Mouse (Mus musculus): ENCODE results near the gene Ano6. TPM values are rescaled to one million over a fixed set of nuclear protein-coding genes. Genes with fewer than 3 reads are reported as not detected.

Ano6 gene
- total and polyA plus RNA-seq, 3 experiments, result 14.9 to 27.0 (median 18.4) TPM

- in situ Hi-C loops (cut with MboI; ENCODE audit: low pct_ligation_motif_present, low pct_unique_long_range_greater_than_20kb, low sequenced_read_pairs) (no loop called here), dilution Hi-C loops (cut with MboI; ENCODE audit: extremely low pct_ligation_motif_present, extremely low pct_unique_long_range_greater_than_20kb, low sequenced_read_pairs) (no loop called here)
- Histone ChIP-seq H3K4me3 (replicated peaks in 1 of 3; ENCODE audit: low read depth in 2 of 3, low read length in 2 of 3, poor library complexity in 1 of 3) (no peak overlapping the region), H3K9ac (ENCODE audit: insufficient read depth, low read depth) (no peak overlapping the region), H3K79me2 (replicated peaks; ENCODE audit: control insufficient read depth, extremely low read depth, insufficient read depth, poor library complexity, severe bottlenecking) (no peaks in the 10 kb centered on the region), H3K4me2 (ENCODE audit: insufficient read depth, low read depth, poor library complexity, severe bottlenecking) (no peak overlapping the region), H3K36me3 (replicated peaks in 1 of 2; ENCODE audit: control insufficient read depth in 1 of 2, insufficient read depth in 1 of 2, low read length in 1 of 2) (peaks cover 8 to 52% of the 10 kb centered on the region in 2 experiments), H3K9me3 (replicated peaks; ENCODE audit: low read length) (no peaks in the 10 kb centered on the region), H3K27me3 (replicated peaks) (no peaks in the 10 kb centered on the region), H3K27ac (ENCODE audit: insufficient read depth, low read depth) (no peak overlapping the region), H3K4me1 (ENCODE audit: control insufficient read depth in 1 of 2, insufficient read depth in 2 of 2) (peaks cover 0 to 16% of the 10 kb centered on the region in 2 experiments; a peak in 1 of 4 replicates)
- no peak for DNase-seq (ENCODE audit: extremely low read depth)
- TF ChIP-seq MEF2A (IDR thresholded peaks at IDR 0.05; ENCODE audit: borderline replicate concordance, low read depth, low read length), result no peak
- TF ChIP-seq JUN (IDR thresholded peaks at IDR 0.05; ENCODE audit: insufficient read depth, low read depth, low read length), result no peak
- no peak for TF ChIP-seq USF1 (IDR thresholded peaks at IDR 0.05; ENCODE audit: low read depth, low read length)
- TF ChIP-seq MAZ (IDR thresholded peaks at IDR 0.05; ENCODE audit: low read depth, low read length), result no peak
- TF ChIP-seq ZMIZ1 (IDR thresholded peaks at IDR 0.05; ENCODE audit: low read depth, low read length), result no peak
- TF ChIP-seq POLR2A (IDR thresholded peaks at IDR 0.05; ENCODE audit: low read depth, low read length), result no peak
- TF ChIP-seq GABPA (IDR thresholded peaks at IDR 0.05; ENCODE audit: insufficient replicate concordance, low read depth, low read length), result no peak
- no peak for TF ChIP-seq NELFE (IDR thresholded peaks at IDR 0.05; ENCODE audit: low read depth, low read length)
- no peak for TF ChIP-seq SMC3 (IDR thresholded peaks at IDR 0.05; ENCODE audit: low read depth, low read length)
- no peak for TF ChIP-seq ELF1 (IDR thresholded peaks at IDR 0.05; ENCODE audit: low read depth, low read length)
Measured at GRCm38 (mm10) chr15:95819249-95820035, 28.8 kb downstream of the Ano6 start.

GRCm38 (mm10) chr15:95820142-95820541 lies 29.5 kb downstream of the Ano6 start:
- Histone ChIP-seq H3K27ac (ENCODE audit: insufficient read depth, low read depth) (no peak overlapping the region), H3K36me3 (replicated peaks in 1 of 2; ENCODE audit: control insufficient read depth in 1 of 2, insufficient read depth in 1 of 2, low read length in 1 of 2) (peaks cover 12 to 59% of the 10 kb centered on the region in 2 experiments), H3K4me3 (replicated peaks in 1 of 3; ENCODE audit: low read depth in 2 of 3, low read length in 2 of 3, poor library complexity in 1 of 3) (no peak overlapping the region), H3K9me3 (replicated peaks; ENCODE audit: low read length) (peaks cover 2% of the 10 kb centered on the region), H3K79me2 (replicated peaks; ENCODE audit: control insufficient read depth, extremely low read depth, insufficient read depth, poor library complexity, severe bottlenecking) (no peaks in the 10 kb centered on the region), H3K27me3 (replicated peaks) (no peaks in the 10 kb centered on the region), H3K9ac (ENCODE audit: insufficient read depth, low read depth) (no peak overlapping the region), H3K4me2 (ENCODE audit: insufficient read depth, low read depth, poor library complexity, severe bottlenecking) (no peak overlapping the region), H3K4me1 (ENCODE audit: control insufficient read depth in 1 of 2, insufficient read depth in 2 of 2) (peaks cover 0 to 12% of the 10 kb centered on the region in 2 experiments; a peak in 1 of 4 replicates)
- DNase-seq (ENCODE audit: extremely low read depth), result no peak
- TF ChIP-seq UBTF (IDR thresholded peaks at IDR 0.05; ENCODE audit: low read depth, low read length) (no peak), TBP (conservative IDR thresholded peaks at IDR 0.05; ENCODE audit: low read depth, low read length) (no peak), POLR2A (IDR thresholded peaks at IDR 0.05; ENCODE audit: low read depth, low read length) (no peak), IRF4 (IDR thresholded peaks at IDR 0.05; ENCODE audit: low read depth, low read length) (no peak), CHD2 (IDR thresholded peaks at IDR 0.05; ENCODE audit: low read length) (no peak), USF2 (conservative IDR thresholded peaks at IDR 0.05; ENCODE audit: low read depth, low read length) (no peak), EP300 (IDR thresholded peaks at IDR 0.05; ENCODE audit: low read length) (no peak), CHD1 (IDR thresholded peaks at IDR 0.05; ENCODE audit: low read depth, low read length) (no peak), POLR2AphosphoS2 (IDR thresholded peaks at IDR 0.05; ENCODE audit: low read depth, low read length) (no peak), MAX (IDR thresholded peaks at IDR 0.05; ENCODE audit: low read length) (no peak), ZKSCAN1 (IDR thresholded peaks at IDR 0.05; ENCODE audit: borderline replicate concordance, low read depth, low read length) (no peak), NELFE (IDR thresholded peaks at IDR 0.05; ENCODE audit: low read depth, low read length) (no peak), PAX5 (IDR thresholded peaks at IDR 0.05; ENCODE audit: low read length) (no peak), GABPA (IDR thresholded peaks at IDR 0.05; ENCODE audit: insufficient replicate concordance, low read depth, low read length) (no peak), ETS1 (conservative IDR thresholded peaks at IDR 0.05; ENCODE audit: low read depth, low read length) (no peak), MAZ (IDR thresholded peaks at IDR 0.05; ENCODE audit: low read depth, low read length) (no peak)
- in situ Hi-C loops (cut with MboI; ENCODE audit: low pct_ligation_motif_present, low pct_unique_long_range_greater_than_20kb, low sequenced_read_pairs) (no loop called here), dilution Hi-C loops (cut with MboI; ENCODE audit: extremely low pct_ligation_motif_present, extremely low pct_unique_long_range_greater_than_20kb, low sequenced_read_pairs) (no loop called here)

Measured in CH12.LX (cell line).